Mouse (Mus musculus): ENCODE data around the gene Sacs.
"Not testable (repeated sequence)": the region's sequence is repeated elsewhere in the genome, so short reads cannot be mapped to it uniquely, and the experiment has no call there.

Gene Sacs

GRCm38 (mm10) chr14:61137994-61138726, at the start of gene Sacs:
Gene Sacs, plus strand, starts transcription at chr14:61138457.
- peak; percentile 78 to 82 for DNase-seq

- DNase-seq: peak in 1 of 2 experiments; percentile 11
Observed at GRCm38 (mm10) chr14:61090955-61091354, 47.3 kb upstream of the Sacs start.

- DNase-seq: peak; percentile 60 to 67
Observed at GRCm38 (mm10) chr14:61092073-61092472, 46.2 kb upstream of the Sacs start.

GRCm38 (mm10) chr14:61097974-61098625, 40.2 kb upstream of the Sacs start:
- DNase-seq: no peak

GRCm38 (mm10) chr14:61100736-61101135, 37.5 kb upstream of the Sacs start:
- DNase-seq: no peak

- DNase-seq: peak; percentile 40 to 42
Observed at GRCm38 (mm10) chr14:61106404-61106803, 31.9 kb upstream of the Sacs start.

- no peak for DNase-seq
Observed at GRCm38 (mm10) chr14:61108625-61109024, 29.6 kb upstream of the Sacs start.

GRCm38 (mm10) chr14:61112404-61112803, 25.9 kb upstream of the Sacs start:
- DNase-seq: peak; percentile 95 to 97

- DNase-seq: no peak
Observed at GRCm38 (mm10) chr14:61124755-61125154, 13.5 kb upstream of the Sacs start.

- no peak for DNase-seq
Observed at GRCm38 (mm10) chr14:61125201-61125600, 13.1 kb upstream of the Sacs start.

- not testable (repeated sequence) for DNase-seq
Observed at GRCm38 (mm10) chr14:61127365-61127764, 10.9 kb upstream of the Sacs start.

- DNase-seq: no peak
Observed at GRCm38 (mm10) chr14:61128961-61129507, 9.2 kb upstream of the Sacs start.

GRCm38 (mm10) chr14:61132556-61132955, 5.7 kb upstream of the Sacs start:
- DNase-seq: no peak

GRCm38 (mm10) chr14:61134381-61135030, 3.8 kb upstream of the Sacs start:
- no peak for DNase-seq

GRCm38 (mm10) chr14:61137410-61137809, 847 bp upstream of the Sacs start:
- no peak for DNase-seq

GRCm38 (mm10) chr14:61138727-61139067, 440 bp downstream of the Sacs start:
- no peak for DNase-seq

GRCm38 (mm10) chr14:61143358-61143757, 5.1 kb downstream of the Sacs start:
- no peak for DNase-seq

GRCm38 (mm10) chr14:61143869-61144268, 5.6 kb downstream of the Sacs start:
- DNase-seq: peak; percentile 53 to 73

GRCm38 (mm10) chr14:61150416-61150815, 12.2 kb downstream of the Sacs start:
- not testable (repeated sequence) for DNase-seq

GRCm38 (mm10) chr14:61154900-61155585, 16.8 kb downstream of the Sacs start:
- peak; percentile 90 to 92 for DNase-seq

- DNase-seq: no peak
Observed at GRCm38 (mm10) chr14:61155687-61156086, 17.4 kb downstream of the Sacs start.

GRCm38 (mm10) chr14:61157426-61157825, 19.2 kb downstream of the Sacs start:
- DNase-seq: not testable (repeated sequence)

GRCm38 (mm10) chr14:61160920-61161319, 22.7 kb downstream of the Sacs start:
- peak; percentile 48 to 51 for DNase-seq
